Mouse (Mus musculus) hindbrain, embryonic 12.5 days (tissue): ENCODE results near the gene Kazn. TPM values are rescaled to one million over a fixed set of nuclear protein-coding genes. Genes with fewer than 3 reads are reported as not detected.

Experiments
- ATAC-seq: fragments of 200-750 bp; cut with Nextera tagmentation; 2 replicates; pipeline ENCODE4 v1.8.0; 2017; ENCODE audit warnings: moderate TSS enrichment; ENCODE audit not compliant: low FRiP score
- H3K27ac ChIP-seq: fragments of 300-500 bp; sonication (generic); 2 replicates; pipeline ENCODE4 v1.5.1; 2016; ENCODE audit warnings: mild to moderate bottlenecking
- H3K27me3 ChIP-seq: fragments of 300-500 bp; sonication (generic); 2 replicates; pipeline ENCODE4 v1.6.1; 2016; ENCODE audit warnings: mild to moderate bottlenecking
- H3K36me3 ChIP-seq: fragments of 300-500 bp; sonication (generic); 2 replicates; pipeline ENCODE4 v1.6.1; 2016; ENCODE audit warnings: mild to moderate bottlenecking
- H3K4me1 ChIP-seq: fragments of 300-500 bp; sonication (generic); 2 replicates; pipeline ENCODE4 v1.6.1; 2016
- H3K4me2 ChIP-seq: fragments of 300-500 bp; sonication (generic); replicated peaks from 2 replicates; pipeline ENCODE4 v1.6.1; 2016; ENCODE audit warnings: mild to moderate bottlenecking
- H3K4me3 ChIP-seq: fragments of 300-500 bp; sonication (generic); 2 replicates; pipeline ENCODE4 v1.5.1; 2016; ENCODE audit warnings: mild to moderate bottlenecking
- H3K9ac ChIP-seq: fragments of 300-500 bp; sonication (generic); 2 replicates; pipeline ENCODE4 v1.6.1; 2016; ENCODE audit warnings: mild to moderate bottlenecking, moderate library complexity
- H3K9me3 ChIP-seq: fragments of 300-500 bp; sonication (generic); replicated peaks from 2 replicates; pipeline ENCODE4 v1.6.1; 2016; ENCODE audit warnings: mild to moderate bottlenecking
- WGBS: fragments of 180-500 bp; shearing (Covaris S2); methylation state at CpG from one replicate; pipeline ENCODE4 v1.1.7; 2016; 5-methylcytosine and 5-hydroxymethylcytosine counted together
- polyA plus RNA-seq: library from polyadenylated mRNA; unstranded; fragments of >200 nt; fragmentation: Nextera tagmentation; extraction: Ambion mirVana; gene quantifications from 2 replicates; pipeline ENCODE4 v1.2.1, GENCODE M21; 2016

Kazn gene
- polyA plus RNA-seq, 1 experiment from 2014 or later: 20.6 TPM

GRCm38 (mm10) chr4:142215760-142216159 is 23.4 kb downstream of the Kazn start:
- H3K27ac ChIP-seq: no peak overlapping the region
- H3K36me3 ChIP-seq: no peaks in the 10 kb centered on the region
- H3K4me2 ChIP-seq: no peak overlapping the region
- 66% methylated on average over 7 of the region's 7 CpGs for WGBS
- peaks cover 20% of the 10 kb centered on the region for H3K4me1 ChIP-seq
- H3K27me3 ChIP-seq: no peaks in the 10 kb centered on the region
- H3K9ac ChIP-seq: no peak overlapping the region
- H3K4me3 ChIP-seq: no peak overlapping the region
- H3K9me3 ChIP-seq: no peaks in the 10 kb centered on the region
- no peak for ATAC-seq

GRCm38 (mm10) chr4:142214532-142214931 is 24.7 kb downstream of the Kazn start:
- Histone ChIP-seq H3K27ac (peak overlapping the region; percentile 55; the same call in 1 of the 2 replicates), H3K36me3 (no peaks in the 10 kb centered on the region), H3K4me2 (no peak overlapping the region), H3K27me3 (no peaks in the 10 kb centered on the region), H3K4me3 (no peak overlapping the region), H3K9me3 (no peaks in the 10 kb centered on the region), H3K4me1 (peaks cover 28% of the 10 kb centered on the region), H3K9ac (no peak overlapping the region)
- no peak for ATAC-seq
- WGBS: 53% methylated on average over 6 of the region's 6 CpGs

GRCm38 (mm10) chr4:142212425-142212824 is 26.8 kb downstream of the Kazn start:
- Histone ChIP-seq H3K36me3 (peaks cover 5% of the 10 kb centered on the region; the same call in 1 of the 2 replicates), H3K27ac (no peak overlapping the region), H3K9ac (no peak overlapping the region), H3K4me3 (no peak overlapping the region), H3K4me1 (peaks cover 31% of the 10 kb centered on the region), H3K27me3 (no peaks in the 10 kb centered on the region), H3K4me2 (no peak overlapping the region), H3K9me3 (no peaks in the 10 kb centered on the region)
- 92% methylated on average over 9 of the region's 9 CpGs for WGBS
- no peak for ATAC-seq

GRCm38 (mm10) chr4:142209884-142210283 is 29.3 kb downstream of the Kazn start:
- H3K4me3 ChIP-seq: no peak overlapping the region
- H3K9ac ChIP-seq: no peak overlapping the region
- H3K4me1 ChIP-seq: peaks cover 28% of the 10 kb centered on the region
- ATAC-seq: no peak
- H3K4me2 ChIP-seq: no peak overlapping the region
- H3K27ac ChIP-seq: no peak overlapping the region
- no peaks in the 10 kb centered on the region for H3K9me3 ChIP-seq
- H3K27me3 ChIP-seq: no peaks in the 10 kb centered on the region
- peaks cover 6% of the 10 kb centered on the region; the same call in 1 of the 2 replicates for H3K36me3 ChIP-seq
- 61% methylated on average over 9 of the region's 9 CpGs for WGBS

GRCm38 (mm10) chr4:142209476-142209875 is 29.7 kb downstream of the Kazn start:
- Histone ChIP-seq H3K36me3 (peaks cover 6% of the 10 kb centered on the region; the same call in 1 of the 2 replicates), H3K27me3 (no peaks in the 10 kb centered on the region), H3K27ac (no peak overlapping the region), H3K4me1 (peaks cover 26% of the 10 kb centered on the region), H3K4me3 (no peak overlapping the region), H3K9me3 (no peaks in the 10 kb centered on the region), H3K9ac (no peak overlapping the region), H3K4me2 (no peak overlapping the region)
- ATAC-seq: no peak
- 71% methylated on average over 7 of the region's 7 CpGs for WGBS

GRCm38 (mm10) chr4:142205693-142206092 is 33.5 kb downstream of the Kazn start:
- H3K4me1 ChIP-seq: peaks cover 12% of the 10 kb centered on the region
- H3K9ac ChIP-seq: no peak overlapping the region
- WGBS: 81% methylated on average over 6 of the region's 6 CpGs
- no peaks in the 10 kb centered on the region for H3K27me3 ChIP-seq
- H3K4me3 ChIP-seq: no peak overlapping the region
- H3K27ac ChIP-seq: no peak overlapping the region
- no peak overlapping the region for H3K4me2 ChIP-seq
- H3K9me3 ChIP-seq: 0 out of 2 replicates have a peak, but pooled peaks cover 3% of the 10 kb centered on the region
- ATAC-seq: no peak
- H3K36me3 ChIP-seq: peaks cover 10% of the 10 kb centered on the region; the same call in 1 of the 2 replicates

GRCm38 (mm10) chr4:142196626-142197025 is 42.6 kb downstream of the Kazn start:
- 73% methylated on average over 6 of the region's 6 CpGs for WGBS
- Histone ChIP-seq H3K9me3 (no peaks in the 10 kb centered on the region), H3K27ac (no peak overlapping the region), H3K4me2 (no peak overlapping the region), H3K4me3 (no peak overlapping the region), H3K36me3 (no peaks in the 10 kb centered on the region), H3K9ac (no peak overlapping the region), H3K27me3 (no peaks in the 10 kb centered on the region), H3K4me1 (no peaks in the 10 kb centered on the region)
- ATAC-seq: no peak

GRCm38 (mm10) chr4:142193780-142194179 is 45.4 kb downstream of the Kazn start:
- Histone ChIP-seq H3K27ac (no peak overlapping the region), H3K4me1 (no peaks in the 10 kb centered on the region), H3K27me3 (no peaks in the 10 kb centered on the region), H3K9ac (no peak overlapping the region), H3K36me3 (no peaks in the 10 kb centered on the region), H3K9me3 (no peaks in the 10 kb centered on the region), H3K4me3 (no peak overlapping the region), H3K4me2 (no peak overlapping the region)
- 87% methylated on average over 7 of the region's 7 CpGs for WGBS
- no peak for ATAC-seq

- no peak overlapping the region for H3K4me3 ChIP-seq
- WGBS: 92% methylated on average over 8 of the region's 8 CpGs
- H3K27ac ChIP-seq: no peak overlapping the region
- no peak overlapping the region for H3K9ac ChIP-seq
- H3K4me1 ChIP-seq: 0 out of 2 replicates have a peak, but pooled peaks cover 3% of the 10 kb centered on the region
- no peak for ATAC-seq
- no peak overlapping the region for H3K4me2 ChIP-seq
- no peaks in the 10 kb centered on the region for H3K9me3 ChIP-seq
- H3K27me3 ChIP-seq: no peaks in the 10 kb centered on the region
- no peaks in the 10 kb centered on the region for H3K36me3 ChIP-seq
Measured at GRCm38 (mm10) chr4:142193151-142193578, 46.0 kb downstream of the Kazn start.

GRCm38 (mm10) chr4:142189960-142190359 is 49.2 kb downstream of the Kazn start:
- no peak for ATAC-seq
- no peak overlapping the region for H3K9ac ChIP-seq
- no peaks in the 10 kb centered on the region for H3K36me3 ChIP-seq

GRCm38 (mm10) chr4:142188501-142188900 is 50.7 kb downstream of the Kazn start:
- H3K4me2 ChIP-seq: no peak overlapping the region
- 72% methylated on average over 2 of the region's 2 CpGs for WGBS
- no peaks in the 10 kb centered on the region for H3K27me3 ChIP-seq
- ATAC-seq: no peak
- H3K9ac ChIP-seq: no peak overlapping the region
- no peak overlapping the region for H3K27ac ChIP-seq
- H3K4me3 ChIP-seq: no peak overlapping the region
- H3K4me1 ChIP-seq: peaks cover 12% of the 10 kb centered on the region; the same call in 1 of the 2 replicates
- H3K36me3 ChIP-seq: no peaks in the 10 kb centered on the region
- H3K9me3 ChIP-seq: no peaks in the 10 kb centered on the region

More at GRCm38 (mm10) chr4:142189960-142190359, 49.2 kb downstream of the Kazn start:
- no peak overlapping the region for H3K4me3 ChIP-seq
- H3K4me1 ChIP-seq: peaks cover 12% of the 10 kb centered on the region; the same call in 1 of the 2 replicates
- no peak overlapping the region for H3K27ac ChIP-seq
- 93% methylated on average over 8 of the region's 8 CpGs for WGBS
- H3K4me2 ChIP-seq: no peak overlapping the region
- no peaks in the 10 kb centered on the region for H3K9me3 ChIP-seq
- H3K27me3 ChIP-seq: no peaks in the 10 kb centered on the region

GRCm38 (mm10) chr4:142186155-142186554 is 53.0 kb downstream of the Kazn start:
- no peaks in the 10 kb centered on the region for H3K9me3 ChIP-seq
- no peaks in the 10 kb centered on the region for H3K27me3 ChIP-seq
- no peaks in the 10 kb centered on the region for H3K36me3 ChIP-seq
- 94% methylated on average over 3 of the region's 3 CpGs for WGBS
- no peak overlapping the region for H3K4me2 ChIP-seq
- H3K4me1 ChIP-seq: peaks cover 14% of the 10 kb centered on the region; the same call in 1 of the 2 replicates
- no peak overlapping the region for H3K4me3 ChIP-seq
- no peak for ATAC-seq
- no peak overlapping the region for H3K9ac ChIP-seq
- no peak overlapping the region for H3K27ac ChIP-seq

GRCm38 (mm10) chr4:142185533-142185900 is 53.7 kb downstream of the Kazn start:
- Histone ChIP-seq H3K4me2 (no peak overlapping the region), H3K4me1 (peaks cover 19% of the 10 kb centered on the region), H3K27ac (no peak overlapping the region), H3K27me3 (no peaks in the 10 kb centered on the region), H3K9me3 (no peaks in the 10 kb centered on the region), H3K36me3 (no peaks in the 10 kb centered on the region), H3K9ac (no peak overlapping the region), H3K4me3 (no peak overlapping the region)
- 95% methylated on average over 9 of the region's 9 CpGs for WGBS
- ATAC-seq: no peak
